Mouse (Mus musculus) cerebellum, adult 2 months (tissue): ENCODE results near the gene Gm27179.
"Not testable (repeated sequence)": the region's sequence is repeated elsewhere in the genome, so short reads cannot be mapped to it uniquely, and the experiment has no call there.

ENCODE experiments used
- CTCF ChIP-seq: fragments of 200-500 bp; IDR thresholded peaks from 2 replicates; pipeline ENCODE4 v1.5.1; 2011; ENCODE audit warnings: low read depth, mild to moderate bottlenecking, control low read depth, low read length, moderate library complexity, borderline replicate concordance; ENCODE audit not compliant: insufficient read depth
- POLR2A ChIP-seq: fragments of 200-500 bp; IDR thresholded peaks from 2 replicates; pipeline ENCODE4 v1.6.1; 2011; ENCODE audit warnings: low read length, control low read depth, borderline replicate concordance; ENCODE audit not compliant: insufficient read depth

GRCm38 (mm10) chr14:69494522-69494921 lies 17.8 kb downstream of the Gm27179 start:
- not testable (repeated sequence) for TF ChIP-seq CTCF, POLR2A
